Mouse (Mus musculus): ENCODE results near the gene Gm20816.
"Not testable (repeated sequence)": the region's sequence is repeated elsewhere in the genome, so short reads cannot be mapped to it uniquely, and the experiment has no call there.

The Gm20816 gene

GRCm38 (mm10) chrY:68537655-68538054, at the start of gene Gm20816:
Gene Gm20816 (plus strand): TSS chrY:68537955.
- DNase-seq = not testable (repeated sequence)

Data from kidney, postnatal 36 days (tissue).